Mouse (Mus musculus): Measurements from ENCODE around the gene Nmrk2. TPM values are rescaled to one million over a fixed set of nuclear protein-coding genes. Genes with fewer than 3 reads are reported as not detected.

Nmrk2 gene
- polyA plus RNA-seq, 1 experiment = not detected

- Histone ChIP-seq H3K27ac (ENCODE audit: insufficient read depth, low read length) (peak overlapping the region; percentile 31; the same call in 1 of the 2 replicates), H3K4me3 (ENCODE audit: low read depth, low read length) (peak overlapping the region; percentile 72), H3K36me3 (ENCODE audit: control insufficient read depth, insufficient read depth, low read length, poor library complexity, severe bottlenecking) (no peaks in the 10 kb centered on the region), H3K9ac (ENCODE audit: low read depth, poor library complexity, severe bottlenecking) (peak overlapping the region; percentile 57), H3K9me3 (replicated peaks; ENCODE audit: control insufficient read depth, insufficient read depth, low read length, poor library complexity, severe bottlenecking) (no peaks in the 10 kb centered on the region), H3K4me1 (ENCODE audit: control insufficient read depth, insufficient read depth, low read length) (no peaks in the 10 kb centered on the region), H3K27me3 (ENCODE audit: control insufficient read depth, insufficient read depth, low read length, poor library complexity, severe bottlenecking) (no peaks in the 10 kb centered on the region)
- TF ChIP-seq EP300 (IDR thresholded peaks at IDR 0.05; ENCODE audit: insufficient read depth, low read depth, low read length) (no peak), POLR2A (IDR thresholded peaks at IDR 0.05; ENCODE audit: insufficient read depth, low read length) (peak; percentile 12)
Observed at GRCm38 (mm10) chr10:81192270-81192967, 9.4 kb downstream of the Nmrk2 start.

- H3K27ac ChIP-seq (ENCODE audit: insufficient read depth, low read length) = peak overlapping the region; percentile 20; the same call in 1 of the 2 replicates
- peak overlapping the region; percentile 14 for H3K4me3 ChIP-seq (ENCODE audit: low read depth, low read length)
- peak overlapping the region; percentile 57 for H3K9ac ChIP-seq (ENCODE audit: low read depth, poor library complexity, severe bottlenecking)
Observed at GRCm38 (mm10) chr10:81191342-81191982, 10.4 kb downstream of the Nmrk2 start.

GRCm38 (mm10) chr10:81190912-81191321 is 10.9 kb downstream of the Nmrk2 start:
- no peaks in the 10 kb centered on the region for H3K9me3 ChIP-seq (replicated peaks; ENCODE audit: control insufficient read depth, insufficient read depth, low read length, poor library complexity, severe bottlenecking)
- no peak for TF ChIP-seq POLR2A (IDR thresholded peaks at IDR 0.05; ENCODE audit: insufficient read depth, low read length)
- peak; percentile 57 for TF ChIP-seq CTCF (IDR thresholded peaks at IDR 0.05; ENCODE audit: low read depth, low read length)
- no peak overlapping the region for H3K27ac ChIP-seq (ENCODE audit: insufficient read depth, low read length)
- no peak overlapping the region for H3K4me3 ChIP-seq (ENCODE audit: low read depth, low read length)
- no peaks in the 10 kb centered on the region for H3K36me3 ChIP-seq (ENCODE audit: control insufficient read depth, insufficient read depth, low read length, poor library complexity, severe bottlenecking)
- H3K4me1 ChIP-seq (ENCODE audit: control insufficient read depth, insufficient read depth, low read length) = no peaks in the 10 kb centered on the region
- no peak overlapping the region for H3K9ac ChIP-seq (ENCODE audit: low read depth, poor library complexity, severe bottlenecking)
- no peaks in the 10 kb centered on the region for H3K27me3 ChIP-seq (ENCODE audit: control insufficient read depth, insufficient read depth, low read length, poor library complexity, severe bottlenecking)

More at GRCm38 (mm10) chr10:81191342-81191982, 10.4 kb downstream of the Nmrk2 start:
- Histone ChIP-seq H3K4me1 (ENCODE audit: control insufficient read depth, insufficient read depth, low read length) (no peaks in the 10 kb centered on the region), H3K27me3 (ENCODE audit: control insufficient read depth, insufficient read depth, low read length, poor library complexity, severe bottlenecking) (no peaks in the 10 kb centered on the region), H3K9me3 (replicated peaks; ENCODE audit: control insufficient read depth, insufficient read depth, low read length, poor library complexity, severe bottlenecking) (no peaks in the 10 kb centered on the region), H3K36me3 (ENCODE audit: control insufficient read depth, insufficient read depth, low read length, poor library complexity, severe bottlenecking) (no peaks in the 10 kb centered on the region)
- TF ChIP-seq POLR2A (IDR thresholded peaks at IDR 0.05; ENCODE audit: insufficient read depth, low read length) = no peak
- no peak for TF ChIP-seq CTCF (IDR thresholded peaks at IDR 0.05; ENCODE audit: low read depth, low read length)
- TF ChIP-seq EP300 (IDR thresholded peaks at IDR 0.05; ENCODE audit: insufficient read depth, low read depth, low read length) = no peak

- H3K4me3 ChIP-seq (ENCODE audit: low read depth, low read length) = peak overlapping the region; percentile 15; the same call in 1 of the 2 replicates
- H3K4me1 ChIP-seq (ENCODE audit: control insufficient read depth, insufficient read depth, low read length) = no peaks in the 10 kb centered on the region
- H3K36me3 ChIP-seq (ENCODE audit: control insufficient read depth, insufficient read depth, low read length, poor library complexity, severe bottlenecking) = no peaks in the 10 kb centered on the region
- TF ChIP-seq CTCF (IDR thresholded peaks at IDR 0.05; ENCODE audit: low read depth, low read length) = peak; percentile 91
- TF ChIP-seq POLR2A (IDR thresholded peaks at IDR 0.05; ENCODE audit: insufficient read depth, low read length) = no peak
- no peak for TF ChIP-seq EP300 (IDR thresholded peaks at IDR 0.05; ENCODE audit: insufficient read depth, low read depth, low read length)
- H3K27ac ChIP-seq (ENCODE audit: insufficient read depth, low read length) = no peak overlapping the region
- no peaks in the 10 kb centered on the region for H3K27me3 ChIP-seq (ENCODE audit: control insufficient read depth, insufficient read depth, low read length, poor library complexity, severe bottlenecking)
- H3K9me3 ChIP-seq (replicated peaks; ENCODE audit: control insufficient read depth, insufficient read depth, low read length, poor library complexity, severe bottlenecking) = no peaks in the 10 kb centered on the region
- no peak overlapping the region for H3K9ac ChIP-seq (ENCODE audit: low read depth, poor library complexity, severe bottlenecking)
Observed at GRCm38 (mm10) chr10:81190236-81190911, 11.5 kb downstream of the Nmrk2 start.

GRCm38 (mm10) chr10:81189821-81190220 is 12.0 kb downstream of the Nmrk2 start:
- TF ChIP-seq EP300 (IDR thresholded peaks at IDR 0.05; ENCODE audit: insufficient read depth, low read depth, low read length) = no peak
- no peak for TF ChIP-seq CTCF (IDR thresholded peaks at IDR 0.05; ENCODE audit: low read depth, low read length)
- TF ChIP-seq POLR2A (IDR thresholded peaks at IDR 0.05; ENCODE audit: insufficient read depth, low read length) = no peak
- Histone ChIP-seq H3K9ac (ENCODE audit: low read depth, poor library complexity, severe bottlenecking) (no peak overlapping the region), H3K9me3 (replicated peaks; ENCODE audit: control insufficient read depth, insufficient read depth, low read length, poor library complexity, severe bottlenecking) (no peaks in the 10 kb centered on the region), H3K4me3 (ENCODE audit: low read depth, low read length) (peak overlapping the region; percentile 15), H3K36me3 (ENCODE audit: control insufficient read depth, insufficient read depth, low read length, poor library complexity, severe bottlenecking) (no peaks in the 10 kb centered on the region), H3K4me1 (ENCODE audit: control insufficient read depth, insufficient read depth, low read length) (no peaks in the 10 kb centered on the region), H3K27me3 (ENCODE audit: control insufficient read depth, insufficient read depth, low read length, poor library complexity, severe bottlenecking) (no peaks in the 10 kb centered on the region), H3K27ac (ENCODE audit: insufficient read depth, low read length) (no peak overlapping the region)

Measured in ES-Bruce4 (cell line).